Mouse (Mus musculus) heart, adult 2 months (tissue): ENCODE results near the gene Cmtm2b. TPM values are rescaled to one million over a fixed set of nuclear protein-coding genes. Genes with fewer than 3 reads are reported as not detected.

Source experiments
- DNase-seq, 2 experiments: peaks; one replicate each; pipeline ENCODE4 v3.0.0; 2021
- H3K27ac ChIP-seq: fragments of 200-600 bp; 2 replicates; pipeline ENCODE4 v1.8.1; 2022
- H3K27me3 ChIP-seq: fragments of 200-500 bp; 2 replicates; pipeline ENCODE4 v1.6.1; 2012; ENCODE audit warnings: mild to moderate bottlenecking, low read length, inconsistent platforms, mixed read lengths; ENCODE audit not compliant: control insufficient read depth, insufficient read depth
- H3K36me3 ChIP-seq: fragments of 200-500 bp; 2 replicates; pipeline ENCODE4 v1.6.1; 2012; ENCODE audit warnings: low read length, inconsistent platforms; ENCODE audit not compliant: control insufficient read depth, insufficient read depth
- H3K4me1 ChIP-seq: fragments of 200-500 bp; 2 replicates; pipeline ENCODE4 v1.6.1; 2011; ENCODE audit warnings: low read length; ENCODE audit not compliant: control insufficient read depth, insufficient read depth
- H3K4me3 ChIP-seq: fragments of 200-600 bp; 2 replicates; pipeline ENCODE4 v1.8.1; 2022
- H3K79me2 ChIP-seq: fragments of 200-500 bp; replicated peaks from 2 replicates; pipeline ENCODE4 v1.6.1; 2012; ENCODE audit warnings: mild to moderate bottlenecking, inconsistent platforms, low read length, moderate library complexity, mixed read lengths; ENCODE audit not compliant: control insufficient read depth, insufficient read depth
- H3K9ac ChIP-seq: fragments of 200-500 bp; 2 replicates; pipeline ENCODE4 v1.6.1; 2012; ENCODE audit warnings: low read depth, mild to moderate bottlenecking, control low read depth, inconsistent platforms, low read length, mixed read lengths
- CTCF ChIP-seq: fragments of 200-600 bp; IDR thresholded peaks from 2 replicates; pipeline ENCODE4 v1.8.1; 2022; ENCODE audit warnings: antibody characterized with exemption, mild to moderate bottlenecking, moderate library complexity
- EP300 ChIP-seq: fragments of 200-500 bp; IDR thresholded peaks from 2 replicates; pipeline ENCODE4 v1.6.1; 2011; ENCODE audit warnings: low read depth, low read length, control low read depth; ENCODE audit not compliant: insufficient read depth
- POLR2A ChIP-seq: fragments of 200-500 bp; IDR thresholded peaks from 2 replicates; pipeline ENCODE4 v1.6.1; 2011; ENCODE audit warnings: mild to moderate bottlenecking, low read depth, low read length, control low read depth; ENCODE audit not compliant: insufficient read depth
- WGBS: fragments of 180-500 bp; shearing (Covaris S2); methylation state at CpG from one replicate; pipeline ENCODE4 v1.1.7; 2018; 5-methylcytosine and 5-hydroxymethylcytosine counted together
- intact Hi-C: fragments of 180-260 bp; cut with DNase I; formaldehyde crosslinking; loops from one replicate; pipeline ENCODE4 v1.15.1; 2025
- polyA plus RNA-seq: library from polyadenylated mRNA; depleted of rRNA; stranded (reverse); fragments of >200 nt; gene quantifications from 2 replicates; pipeline ENCODE4 v1.2.3, GENCODE M21; 2012
- total RNA-seq, 2 experiments: library from RNA; stranded (reverse); gene quantifications; 2 replicates each; pipeline ENCODE4 v1.2.3; 2021

Cmtm2b gene
- total and polyA plus RNA-seq, 3 experiments, result 0.12 TPM; not detected in 2

DNA sequence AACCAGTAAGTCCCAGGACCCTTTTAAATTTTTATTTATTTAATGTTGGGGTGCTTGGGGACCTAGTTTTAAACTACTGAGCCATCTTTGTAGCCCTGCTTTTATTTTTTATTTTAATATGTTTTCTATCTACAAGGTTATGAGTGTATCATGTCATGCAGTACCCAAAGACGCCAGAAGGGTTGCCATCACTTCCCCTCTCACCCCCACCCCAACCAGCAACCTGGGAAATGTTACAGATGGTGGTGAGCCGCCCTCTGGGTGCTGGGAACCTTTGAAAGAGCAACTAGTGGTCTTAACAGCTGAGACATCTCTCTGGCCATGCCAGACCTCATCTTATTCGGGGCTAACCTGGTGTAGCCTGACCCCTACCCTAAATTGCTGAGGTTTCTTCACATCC lies 15.9 kb downstream of the Cmtm2b start:
- no peak for TF ChIP-seq EP300
- peak; percentile 32 for TF ChIP-seq CTCF
- WGBS, result 64% methylated on average over 3 of the region's 3 CpGs
- Histone ChIP-seq H3K4me3 (no peak overlapping the region), H3K4me1 (peaks cover 2% of the 10 kb centered on the region), H3K79me2 (no peaks in the 10 kb centered on the region), H3K9ac (no peak overlapping the region), H3K27ac (no peak overlapping the region), H3K36me3 (no peaks in the 10 kb centered on the region), H3K27me3 (no peaks in the 10 kb centered on the region)
- DNase-seq, result no peak
- intact Hi-C loops, result loop anchor here (10.0 kb wide), 1 partner anchor 233 kb away; the partner anchor contains the start of gene Cdh5

GRCm38 (mm10) chr8:104339229-104339982 lies 17.4 kb downstream of the Cmtm2b start, which contains the start of gene Cmtm3:
Gene Cmtm3, plus strand, starts transcription at chr8:104339410.
- intact Hi-C loops, result loop anchor here (10.0 kb wide), 1 partner anchor 235 kb away; the partner anchor contains the start of gene Cdh5
- no peaks in the 10 kb centered on the region for H3K27me3 ChIP-seq
- no peaks in the 10 kb centered on the region for H3K36me3 ChIP-seq
- H3K79me2 ChIP-seq, result no peaks in the 10 kb centered on the region
- DNase-seq, result peak; percentile 59
- H3K4me1 ChIP-seq, result peaks cover 2% of the 10 kb centered on the region; the same call in 1 of the 2 replicates
- WGBS, result 23% methylated on average over 17 of the region's 18 CpGs
- peak within 1 kb of the TSS; percentile 97 for H3K27ac ChIP-seq
- TF ChIP-seq EP300 (no peak), POLR2A (peak; percentile 42; the same call in 1 of the 2 replicates)
- peak within 1 kb of the TSS; percentile 77 for H3K4me3 ChIP-seq
- peak within 1 kb of the TSS; percentile 76 for H3K9ac ChIP-seq

GRCm38 (mm10) chr8:104339983-104340232 lies 17.9 kb downstream of the Cmtm2b start:
- peaks cover 2% of the 10 kb centered on the region; the same call in 1 of the 2 replicates for H3K4me1 ChIP-seq
- peak overlapping the region; percentile 77 for H3K4me3 ChIP-seq
- DNase-seq, result peak in 1 of 2 experiments; percentile 23
- no peaks in the 10 kb centered on the region for H3K79me2 ChIP-seq
- peak overlapping the region; percentile 97 for H3K27ac ChIP-seq
- no peak for TF ChIP-seq CTCF
- no peak for TF ChIP-seq EP300
- TF ChIP-seq POLR2A, result no peak
- H3K9ac ChIP-seq, result peak overlapping the region; percentile 76
- no peaks in the 10 kb centered on the region for H3K27me3 ChIP-seq
- intact Hi-C loops, result loop anchor here (1.0 to 10.0 kb wide), 4 partner anchors 27 to 235 kb away; partner anchors contain the start of genes Car7, Cdh5 and Nae1
- no peaks in the 10 kb centered on the region for H3K36me3 ChIP-seq
- 5% methylated on average over 6 of the region's 6 CpGs for WGBS

GRCm38 (mm10) chr8:104340233-104341105 lies 18.4 kb downstream of the Cmtm2b start:
- 0 out of 2 replicates have a peak, but pooled peaks have one; percentile 23 for TF ChIP-seq EP300
- peak; percentile 70 for TF ChIP-seq POLR2A
- TF ChIP-seq CTCF, result peak; percentile 86
- intact Hi-C loops, result loop anchor here (1.0 to 5.0 kb wide), 4 partner anchors 27 to 193 kb away; partner anchors contain the start of genes Car7, Nae1 and Tk2
- WGBS, result under 1% methylated on average over 48 of the region's 54 CpGs

GRCm38 (mm10) chr8:104341106-104341561 lies 19.1 kb downstream of the Cmtm2b start:
- H3K27ac ChIP-seq, result peak overlapping the region; percentile 97
- H3K36me3 ChIP-seq, result no peaks in the 10 kb centered on the region
- peak; percentile 82 to 84 for DNase-seq
- no peak for TF ChIP-seq CTCF
- TF ChIP-seq POLR2A, result peak; percentile 69
- TF ChIP-seq EP300, result peak; percentile 69; the same call in 1 of the 2 replicates
- peak overlapping the region; percentile 77 for H3K4me3 ChIP-seq
- H3K9ac ChIP-seq, result peak overlapping the region; percentile 76
- H3K4me1 ChIP-seq, result peaks cover 2% of the 10 kb centered on the region; the same call in 1 of the 2 replicates
- intact Hi-C loops, result loop anchor here (1.0 to 5.0 kb wide), 3 partner anchors 93 to 194 kb away; partner anchors contain the start of genes Car7, Nae1 and Tk2
- H3K79me2 ChIP-seq, result no peaks in the 10 kb centered on the region
- H3K27me3 ChIP-seq, result no peaks in the 10 kb centered on the region
- 5% methylated on average over 24 of the region's 24 CpGs for WGBS

More at GRCm38 (mm10) chr8:104340233-104341105, 18.4 kb downstream of the Cmtm2b start:
- peak overlapping the region; percentile 76 for H3K9ac ChIP-seq
- peaks cover 2% of the 10 kb centered on the region; the same call in 1 of the 2 replicates for H3K4me1 ChIP-seq
- peak overlapping the region; percentile 77 for H3K4me3 ChIP-seq
- H3K27ac ChIP-seq, result peak overlapping the region; percentile 97
- H3K79me2 ChIP-seq, result no peaks in the 10 kb centered on the region
- no peaks in the 10 kb centered on the region for H3K36me3 ChIP-seq
- no peaks in the 10 kb centered on the region for H3K27me3 ChIP-seq
- DNase-seq, result peak; percentile 85 to 87
